Mouse (Mus musculus): ENCODE measurements around the gene Zfp462.
"Not testable (repeated sequence)": the region's sequence is repeated elsewhere in the genome, so short reads cannot be mapped to it uniquely, and the experiment has no call there.

Gene Zfp462

GRCm38 (mm10) chr4:54950866-54951265 is 6.0 kb downstream of the Zfp462 start:
- no peak for DNase-seq (ENCODE audit: low read depth, low spot score)

GRCm38 (mm10) chr4:54953657-54954395 is 9.0 kb downstream of the Zfp462 start:
- no peak for DNase-seq (ENCODE audit: low read depth, low spot score)

- DNase-seq (ENCODE audit: low read depth, low spot score) = peak; percentile 41
Observed at GRCm38 (mm10) chr4:54954455-54954854, 9.6 kb downstream of the Zfp462 start.

GRCm38 (mm10) chr4:54960776-54961175 is 15.9 kb downstream of the Zfp462 start:
- DNase-seq (ENCODE audit: low read depth, low spot score) = no peak

- DNase-seq (ENCODE audit: low read depth, low spot score) = no peak
Observed at GRCm38 (mm10) chr4:54962141-54962540, 17.3 kb downstream of the Zfp462 start.

GRCm38 (mm10) chr4:54963551-54963950 is 18.7 kb downstream of the Zfp462 start:
- DNase-seq (ENCODE audit: low read depth, low spot score) = no peak

- DNase-seq (ENCODE audit: low read depth, low spot score) = no peak
Observed at GRCm38 (mm10) chr4:54965169-54965695, 20.4 kb downstream of the Zfp462 start.

- DNase-seq (ENCODE audit: low read depth, low spot score) = peak; percentile 63
Observed at GRCm38 (mm10) chr4:54966161-54966806, 21.4 kb downstream of the Zfp462 start.

- peak; percentile 50 for DNase-seq (ENCODE audit: low read depth, low spot score)
Observed at GRCm38 (mm10) chr4:54967166-54967565, 22.3 kb downstream of the Zfp462 start.

GRCm38 (mm10) chr4:54967721-54968120 is 22.9 kb downstream of the Zfp462 start:
- DNase-seq (ENCODE audit: low read depth, low spot score) = peak; percentile 83

GRCm38 (mm10) chr4:54969671-54970295 is 24.9 kb downstream of the Zfp462 start:
- DNase-seq (ENCODE audit: low read depth, low spot score) = no peak

GRCm38 (mm10) chr4:54971386-54971785 is 26.5 kb downstream of the Zfp462 start:
- peak; percentile 58 for DNase-seq (ENCODE audit: low read depth, low spot score)

- DNase-seq (ENCODE audit: low read depth, low spot score) = peak; percentile 59
Observed at GRCm38 (mm10) chr4:54972096-54972495, 27.2 kb downstream of the Zfp462 start.

- DNase-seq (ENCODE audit: low read depth, low spot score) = no peak
Observed at GRCm38 (mm10) chr4:54972827-54973560, 28.1 kb downstream of the Zfp462 start.

- peak; percentile 67 for DNase-seq (ENCODE audit: low read depth, low spot score)
Observed at GRCm38 (mm10) chr4:54979771-54980472, 35.1 kb downstream of the Zfp462 start.

GRCm38 (mm10) chr4:54984502-54984901 is 39.7 kb downstream of the Zfp462 start:
- DNase-seq (ENCODE audit: low read depth, low spot score) = no peak

GRCm38 (mm10) chr4:54986671-54987070 is 41.8 kb downstream of the Zfp462 start:
- DNase-seq (ENCODE audit: low read depth, low spot score) = no peak

- no peak for DNase-seq (ENCODE audit: low read depth, low spot score)
Observed at GRCm38 (mm10) chr4:54987256-54987655, 42.4 kb downstream of the Zfp462 start.

- DNase-seq (ENCODE audit: low read depth, low spot score) = no peak
Observed at GRCm38 (mm10) chr4:54987926-54988325, 43.1 kb downstream of the Zfp462 start.

GRCm38 (mm10) chr4:54991973-54992372 is 47.1 kb downstream of the Zfp462 start:
- no peak for DNase-seq (ENCODE audit: low read depth, low spot score)

- DNase-seq (ENCODE audit: low read depth, low spot score) = not testable (repeated sequence)
Observed at GRCm38 (mm10) chr4:54993001-54993400, 48.2 kb downstream of the Zfp462 start.

All from skeletal muscle tissue, adult 2 months (tissue).